Mouse (Mus musculus): ENCODE measurements around the gene Snx1. TPM values are rescaled to one million over a fixed set of nuclear protein-coding genes. Genes with fewer than 3 reads are reported as not detected.

Gene Snx1
- polyA plus RNA-seq, 1 experiment, result 76.7 TPM

GRCm38 (mm10) chr9:66127884-66128283 is 1.5 kb upstream of the Snx1 start:
- Histone ChIP-seq H3K4me3 (ENCODE audit: insufficient read depth, low read depth, low read length) (no peak overlapping the region), H3K36me3 (ENCODE audit: control insufficient read depth, insufficient read depth, low read length) (no peaks in the 10 kb centered on the region), H3K27me3 (replicated peaks; ENCODE audit: control insufficient read depth, insufficient read depth, low read length) (no peaks in the 10 kb centered on the region; the same call in 1 of the 2 replicates), H3K27ac (ENCODE audit: insufficient read depth, low read depth, low read length) (no peak overlapping the region), H3K4me1 (ENCODE audit: control insufficient read depth, insufficient read depth, low read length) (peaks cover 10% of the 10 kb centered on the region; the same call in 1 of the 2 replicates)
- no peak for DNase-seq
- TF ChIP-seq CTCF (conservative IDR thresholded peaks at IDR 0.05; ENCODE audit: insufficient read depth, insufficient read length, low read depth, low read length) (no peak), POLR2A (IDR thresholded peaks at IDR 0.05; ENCODE audit: low read depth, low read length) (no peak)
- WGBS, result 93% methylated on average over 4 of the region's 4 CpGs

- WGBS, result 25% methylated on average over 6 of the region's 6 CpGs
- TF ChIP-seq CTCF (conservative IDR thresholded peaks at IDR 0.05; ENCODE audit: insufficient read depth, insufficient read length, low read depth, low read length), result no peak
- no peak for TF ChIP-seq POLR2A (IDR thresholded peaks at IDR 0.05; ENCODE audit: low read depth, low read length)
- H3K27ac ChIP-seq (ENCODE audit: insufficient read depth, low read depth, low read length), result peak overlapping the region; percentile 22
- no peaks in the 10 kb centered on the region for H3K36me3 ChIP-seq (ENCODE audit: control insufficient read depth, insufficient read depth, low read length)
- peaks cover 12% of the 10 kb centered on the region; the same call in 1 of the 2 replicates for H3K4me1 ChIP-seq (ENCODE audit: control insufficient read depth, insufficient read depth, low read length)
- no peak for DNase-seq
- H3K4me3 ChIP-seq (ENCODE audit: insufficient read depth, low read depth, low read length), result peak overlapping the region; percentile 79
- no peaks in the 10 kb centered on the region; the same call in 1 of the 2 replicates for H3K27me3 ChIP-seq (replicated peaks; ENCODE audit: control insufficient read depth, insufficient read depth, low read length)
Observed at GRCm38 (mm10) chr9:66127193-66127546, 783 bp upstream of the Snx1 start.

GRCm38 (mm10) chr9:66125543-66126455 is 588 bp downstream of the Snx1 start:
- Histone ChIP-seq H3K27me3 (replicated peaks; ENCODE audit: control insufficient read depth, insufficient read depth, low read length) (no peaks in the 10 kb centered on the region; the same call in 1 of the 2 replicates), H3K27ac (ENCODE audit: insufficient read depth, low read depth, low read length) (peak overlapping the region; percentile 70), H3K4me1 (ENCODE audit: control insufficient read depth, insufficient read depth, low read length) (peaks cover 12% of the 10 kb centered on the region; the same call in 1 of the 2 replicates), H3K36me3 (ENCODE audit: control insufficient read depth, insufficient read depth, low read length) (no peaks in the 10 kb centered on the region), H3K4me3 (ENCODE audit: insufficient read depth, low read depth, low read length) (peak overlapping the region; percentile 34; the same call in 1 of the 2 replicates)
- no peak for TF ChIP-seq CTCF (conservative IDR thresholded peaks at IDR 0.05; ENCODE audit: insufficient read depth, insufficient read length, low read depth, low read length)
- TF ChIP-seq POLR2A (IDR thresholded peaks at IDR 0.05; ENCODE audit: low read depth, low read length), result no peak
- DNase-seq, result peak; percentile 25
- WGBS, result 45% methylated on average over 12 of the region's 12 CpGs

- WGBS, result 19% methylated on average over 33 of the region's 33 CpGs
- Histone ChIP-seq H3K4me1 (ENCODE audit: control insufficient read depth, insufficient read depth, low read length) (peaks cover 12% of the 10 kb centered on the region; the same call in 1 of the 2 replicates), H3K36me3 (ENCODE audit: control insufficient read depth, insufficient read depth, low read length) (no peaks in the 10 kb centered on the region), H3K4me3 (ENCODE audit: insufficient read depth, low read depth, low read length) (peak overlapping the region; percentile 84), H3K27ac (ENCODE audit: insufficient read depth, low read depth, low read length) (peak overlapping the region; percentile 34), H3K27me3 (replicated peaks; ENCODE audit: control insufficient read depth, insufficient read depth, low read length) (no peaks in the 10 kb centered on the region; the same call in 1 of the 2 replicates)
- DNase-seq, result peak; percentile 99
- TF ChIP-seq POLR2A (IDR thresholded peaks at IDR 0.05; ENCODE audit: low read depth, low read length) (peak; percentile 94), CTCF (conservative IDR thresholded peaks at IDR 0.05; ENCODE audit: insufficient read depth, insufficient read length, low read depth, low read length) (no peak)
Observed at GRCm38 (mm10) chr9:66124681-66125542, 1.5 kb downstream of the Snx1 start.

GRCm38 (mm10) chr9:66124111-66124531 is 2.3 kb downstream of the Snx1 start:
- H3K4me1 ChIP-seq (ENCODE audit: control insufficient read depth, insufficient read depth, low read length), result peaks cover 12% of the 10 kb centered on the region; the same call in 1 of the 2 replicates
- TF ChIP-seq CTCF (conservative IDR thresholded peaks at IDR 0.05; ENCODE audit: insufficient read depth, insufficient read length, low read depth, low read length) (no peak), POLR2A (IDR thresholded peaks at IDR 0.05; ENCODE audit: low read depth, low read length) (no peak)
- under 1% methylated on average over 12 of the region's 12 CpGs for WGBS
- no peaks in the 10 kb centered on the region; the same call in 1 of the 2 replicates for H3K27me3 ChIP-seq (replicated peaks; ENCODE audit: control insufficient read depth, insufficient read depth, low read length)
- no peaks in the 10 kb centered on the region for H3K36me3 ChIP-seq (ENCODE audit: control insufficient read depth, insufficient read depth, low read length)
- peak; percentile 44 for DNase-seq
- H3K4me3 ChIP-seq (ENCODE audit: insufficient read depth, low read depth, low read length), result peak overlapping the region; percentile 84
- H3K27ac ChIP-seq (ENCODE audit: insufficient read depth, low read depth, low read length), result peak overlapping the region; percentile 34

- H3K36me3 ChIP-seq (ENCODE audit: control insufficient read depth, insufficient read depth, low read length), result no peaks in the 10 kb centered on the region
- no peak overlapping the region for H3K27ac ChIP-seq (ENCODE audit: insufficient read depth, low read depth, low read length)
- TF ChIP-seq POLR2A (IDR thresholded peaks at IDR 0.05; ENCODE audit: low read depth, low read length) (no peak), CTCF (conservative IDR thresholded peaks at IDR 0.05; ENCODE audit: insufficient read depth, insufficient read length, low read depth, low read length) (no peak)
- peak overlapping the region; percentile 84 for H3K4me3 ChIP-seq (ENCODE audit: insufficient read depth, low read depth, low read length)
- under 1% methylated on average over 5 of the region's 5 CpGs for WGBS
- no peak for DNase-seq
- H3K4me1 ChIP-seq (ENCODE audit: control insufficient read depth, insufficient read depth, low read length), result peaks cover 12% of the 10 kb centered on the region; the same call in 1 of the 2 replicates
- no peaks in the 10 kb centered on the region; the same call in 1 of the 2 replicates for H3K27me3 ChIP-seq (replicated peaks; ENCODE audit: control insufficient read depth, insufficient read depth, low read length)
Observed at GRCm38 (mm10) chr9:66123648-66124047, 2.7 kb downstream of the Snx1 start.

Data from kidney, adult 2 months (tissue).